Mouse (Mus musculus) layer of hippocampus, postnatal 10 days (tissue): ENCODE data around the gene Clca3a1. TPM values are rescaled to one million over a fixed set of nuclear protein-coding genes. Genes with fewer than 3 reads are reported as not detected.
"Not testable (repeated sequence)": the region's sequence is repeated elsewhere in the genome, so short reads cannot be mapped to it uniquely, and the experiment has no call there.

Source experiments
- DNase-seq, 2 experiments: peaks; one replicate each; pipeline ENCODE4 v3.0.0; 2021; ENCODE audit warnings: low spot score in 2 of 2
- long read RNA-seq: library from polyadenylated mRNA; stranded (forward); transcript quantifications from one replicate; pipeline ENCODE4 v2.0.0, GENCODE M21; 2023
- total RNA-seq, 2 experiments: library from RNA; stranded (reverse); gene quantifications; 2 replicates each; pipeline ENCODE4 v1.2.3; 2021

Gene Clca3a1
- total RNA-seq, result under 1 TPM; 0.80 to 0.82 TPM
- long read RNA-seq, partial matches to known transcripts, result 1 of 1 reads
- long read RNA-seq, other reads (novel, unspliced or antisense), result 0 of 1 reads

DNA sequence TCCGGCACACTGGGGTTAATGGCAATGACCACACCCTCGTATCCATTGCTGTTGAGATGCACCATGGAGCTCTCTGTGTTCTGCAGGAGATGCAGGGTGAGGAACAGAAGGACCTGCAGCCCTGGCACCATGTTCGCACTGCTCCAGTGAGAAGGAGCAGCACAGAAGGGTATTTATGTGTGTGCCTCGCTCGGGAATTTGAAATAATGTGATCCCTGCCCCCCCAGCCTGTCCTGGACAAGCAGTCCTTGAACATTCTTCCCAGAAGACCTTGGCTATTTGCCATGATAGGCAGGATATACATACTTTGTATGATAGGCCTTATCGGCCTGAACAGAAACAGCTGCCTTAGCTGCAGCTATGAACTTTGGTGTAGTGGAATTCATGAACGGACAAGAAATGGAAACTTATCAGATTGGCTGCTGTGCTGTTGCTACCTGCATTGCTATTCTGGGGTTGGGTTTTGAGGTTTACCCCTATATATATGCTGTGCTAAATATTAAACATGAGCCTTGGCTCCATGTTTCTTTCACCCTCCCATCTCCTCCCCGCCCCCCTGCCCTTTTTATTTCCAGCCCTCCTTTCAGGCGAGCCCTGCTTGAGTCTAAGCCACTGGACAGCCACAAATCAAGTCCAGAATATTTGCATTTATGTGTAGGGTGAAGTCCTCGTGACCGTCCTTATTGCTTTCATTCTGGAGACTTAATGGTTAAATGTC is at the start of gene Clca3a1:
Gene Clca3a1, minus strand, starts transcription at position 386 of the 718 bp plus-strand sequence.
- DNase-seq, result no peak

DNA sequence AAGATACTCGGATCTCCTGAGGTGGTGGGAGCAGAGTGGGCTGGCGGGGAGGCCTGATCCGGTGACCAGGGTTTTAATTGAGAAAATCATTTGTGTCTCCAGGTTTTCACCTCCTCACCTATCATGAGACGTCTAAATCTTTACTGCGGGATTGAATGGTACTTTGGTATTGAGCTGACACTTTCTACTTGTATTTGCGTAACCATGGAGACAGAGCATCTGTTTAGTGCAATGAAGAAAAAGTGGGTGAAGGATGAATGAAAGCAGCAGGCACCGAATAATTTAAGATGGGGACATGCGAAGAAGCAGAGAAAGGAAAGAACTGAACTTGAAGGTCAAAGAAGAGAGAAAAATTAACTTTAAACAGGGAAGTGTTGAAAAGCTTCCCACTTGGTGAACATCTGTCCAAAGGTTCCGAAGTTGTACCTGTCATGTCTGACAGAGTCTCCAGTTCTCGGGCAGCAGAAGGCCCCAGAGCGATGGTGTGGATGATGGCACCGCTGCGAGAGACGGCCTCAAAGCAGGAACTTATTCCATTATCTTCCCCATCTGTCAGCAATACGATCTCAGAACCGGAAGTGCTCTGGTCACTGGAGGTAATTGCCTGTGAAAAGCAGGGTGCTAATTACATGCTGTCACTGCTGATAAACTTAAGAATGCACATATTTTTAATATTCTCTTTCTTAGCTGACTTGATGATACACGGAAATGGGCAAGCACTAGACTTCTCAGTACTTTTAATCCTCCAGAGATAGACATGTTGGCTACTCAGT is 47.6 kb upstream of the Clca3a1 start:
- DNase-seq, result not testable (repeated sequence)

DNA sequence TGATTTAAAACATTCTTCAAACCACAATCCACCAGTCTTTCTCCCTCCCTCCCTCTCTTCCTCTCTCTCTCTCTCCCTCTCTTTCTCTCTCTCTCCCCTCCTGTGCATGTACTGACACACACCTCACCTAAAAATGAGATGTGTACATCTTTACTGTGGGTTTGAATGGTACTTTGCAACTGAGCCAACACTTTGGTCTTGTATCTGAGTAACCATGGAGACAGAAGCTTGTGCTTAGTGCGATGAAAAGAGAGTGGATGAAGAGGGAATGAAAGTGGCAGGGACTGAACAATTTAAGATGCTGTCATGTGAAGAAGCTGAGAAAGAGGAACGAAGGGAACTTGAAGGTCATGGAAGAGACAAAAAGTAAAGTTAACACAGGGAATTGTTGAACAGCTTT is 45.8 kb upstream of the Clca3a1 start:
- not testable (repeated sequence) for DNase-seq

DNA sequence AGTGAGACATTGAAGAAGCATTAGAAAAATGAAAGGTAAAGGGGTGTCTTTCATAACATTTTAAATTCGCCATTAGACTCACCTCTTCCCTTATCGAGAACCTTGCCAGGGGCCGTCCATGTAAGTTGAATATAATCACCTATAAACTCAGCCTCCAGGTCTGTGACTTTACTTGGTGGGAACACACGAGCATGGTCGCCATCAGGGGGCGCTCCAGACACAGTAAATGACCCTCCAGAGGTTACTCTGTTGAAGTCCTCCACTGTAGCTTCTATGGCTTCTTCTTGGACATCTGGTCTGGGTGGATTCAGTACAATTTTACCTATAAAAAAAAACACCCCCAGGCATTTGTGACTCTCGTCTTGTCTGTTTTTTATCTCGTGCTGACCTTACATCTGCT is 41.1 kb upstream of the Clca3a1 start:
- peak; percentile 13 to 31 for DNase-seq

DNA sequence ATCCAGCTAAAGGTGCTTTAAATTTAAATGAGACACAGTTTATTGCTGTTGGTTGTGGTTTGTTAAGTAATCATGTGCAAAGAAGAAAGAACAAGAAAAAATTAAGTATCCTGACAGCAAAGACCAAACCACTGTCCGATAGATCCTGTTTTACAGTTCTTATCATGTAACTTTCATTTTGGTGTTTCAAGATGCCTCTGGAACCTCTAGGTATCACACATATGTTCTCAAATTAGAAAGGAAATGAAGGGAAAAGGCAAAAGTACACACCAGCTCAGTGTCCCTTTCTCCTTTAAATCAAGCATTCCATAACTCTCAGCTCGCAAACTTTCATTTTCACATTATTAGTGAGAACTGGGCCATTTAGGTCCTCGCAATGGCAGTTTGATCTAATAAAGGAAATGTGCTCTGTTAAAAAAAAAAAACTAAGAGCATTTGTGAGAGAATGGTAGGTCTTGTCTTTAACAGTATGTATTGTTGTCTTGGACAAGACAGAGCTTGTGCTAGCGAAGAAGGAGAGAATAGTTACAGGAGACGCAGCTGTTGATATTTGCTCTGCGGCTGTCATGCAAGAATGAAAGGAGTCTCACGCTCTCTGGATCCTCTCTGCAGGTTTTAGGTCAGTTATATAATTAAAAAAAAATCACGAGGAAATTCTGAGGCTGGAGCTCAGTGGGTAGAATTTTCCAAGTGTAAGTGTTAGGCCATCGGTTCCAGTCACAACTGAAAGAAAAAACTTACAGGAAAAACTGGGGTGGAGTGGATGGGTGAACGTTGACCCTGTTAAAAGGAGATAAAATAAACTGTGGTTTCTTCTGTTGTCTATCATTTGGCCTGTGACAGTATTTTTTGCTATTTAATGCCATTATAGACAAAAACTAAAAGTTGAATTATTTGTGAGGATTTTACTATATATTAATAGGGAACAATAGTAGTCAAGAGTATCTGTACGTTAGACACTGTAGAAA is 24.7 kb upstream of the Clca3a1 start:
- DNase-seq, result no peak

DNA sequence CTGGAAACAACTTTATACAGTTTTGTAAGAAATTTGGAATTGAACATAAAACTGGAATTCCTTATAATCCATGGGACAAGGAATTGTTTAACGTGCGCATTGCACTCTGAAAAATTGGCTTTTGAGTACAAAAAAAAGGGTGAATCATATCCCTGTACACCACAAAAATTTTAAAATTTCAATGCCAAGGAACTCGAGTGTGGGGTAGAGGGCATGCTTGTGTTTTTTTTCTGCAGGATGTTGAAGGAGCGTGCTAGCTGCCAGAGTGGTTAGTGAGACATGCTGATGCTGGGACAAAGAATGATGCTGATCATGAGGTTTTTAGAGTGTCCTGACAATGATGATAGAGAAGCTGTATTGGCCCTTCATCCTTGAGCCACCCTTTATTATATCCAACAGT is 4.4 kb upstream of the Clca3a1 start:
- DNase-seq, result no peak

DNA sequence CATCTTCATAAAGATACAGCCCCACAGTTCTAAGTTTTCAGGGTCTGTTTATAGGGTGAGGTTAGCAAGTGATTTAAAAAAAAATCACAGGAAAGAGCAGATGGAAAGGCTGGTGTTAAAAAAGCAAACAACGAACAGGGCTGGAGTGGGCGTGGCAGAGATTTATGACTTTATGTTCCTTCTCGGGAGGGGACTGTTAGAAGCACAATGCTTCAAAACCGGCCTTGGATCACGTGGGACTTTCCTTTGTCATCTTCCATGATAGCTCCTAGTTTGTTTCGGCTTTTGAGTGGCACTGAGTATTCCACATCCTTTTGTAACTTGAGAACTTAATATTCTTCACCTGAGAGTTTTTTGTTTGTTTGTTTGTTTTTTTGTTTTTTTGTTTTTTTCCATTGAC is 677 bp upstream of the Clca3a1 start:
- no peak for DNase-seq

DNA sequence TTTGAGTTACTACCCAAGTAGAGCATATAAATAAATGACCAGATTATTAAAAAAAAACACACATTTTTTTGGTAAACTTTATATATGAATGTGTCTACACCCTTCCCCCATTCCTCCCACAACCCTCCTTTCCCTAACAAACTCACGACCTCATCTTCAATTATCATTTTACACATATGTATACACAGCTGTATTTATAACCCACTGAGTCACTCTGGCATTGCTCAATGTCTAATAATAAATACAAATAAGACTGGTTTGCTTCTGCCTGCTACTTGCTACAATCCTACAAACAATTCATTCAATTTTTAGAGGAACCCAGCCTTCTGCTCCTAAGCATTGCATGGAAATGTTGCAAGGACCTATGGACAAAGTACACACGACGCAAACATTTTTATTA is 1.1 kb downstream of the Clca3a1 start:
- DNase-seq, result no peak

DNA sequence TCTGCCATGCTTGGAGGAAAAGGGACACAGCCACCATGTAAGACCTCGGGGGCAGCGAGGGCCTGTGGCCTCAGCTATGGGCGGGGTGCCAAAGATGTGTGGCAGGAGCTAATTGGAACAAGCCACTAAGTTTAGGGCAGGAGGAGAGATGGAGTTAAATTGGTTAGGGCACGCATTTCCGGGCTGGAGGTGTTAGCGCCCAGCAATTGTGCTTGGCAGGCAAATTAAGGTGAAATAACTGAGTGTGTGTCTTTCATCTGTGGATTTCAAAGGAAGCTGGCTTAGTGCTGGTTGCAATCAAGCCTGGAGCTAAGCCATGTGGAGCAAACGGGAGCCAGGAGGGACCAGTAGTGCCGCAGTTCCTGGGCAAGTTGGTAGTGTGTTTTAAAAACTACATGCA is 4.7 kb downstream of the Clca3a1 start:
- peak; percentile 20 to 30 for DNase-seq

DNA sequence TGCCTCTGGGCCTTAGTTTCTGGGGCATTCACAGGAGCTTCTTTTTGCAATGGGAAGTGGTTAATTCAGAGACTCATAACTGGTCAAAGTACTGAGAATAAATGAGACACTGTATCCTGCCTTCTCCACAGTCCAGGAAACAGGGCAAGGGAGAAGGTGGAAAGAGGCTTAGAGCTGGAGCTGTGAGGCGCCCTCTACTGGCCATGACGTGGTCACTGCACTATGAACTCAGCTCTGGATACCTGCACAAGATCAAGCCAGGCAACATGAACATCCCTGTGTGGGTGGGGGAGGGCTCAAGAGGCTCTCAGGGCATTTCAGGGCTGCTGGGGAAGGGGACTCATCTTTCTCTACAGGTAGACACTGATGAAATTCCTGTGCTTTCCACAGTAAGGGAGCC is 7.7 kb downstream of the Clca3a1 start:
- DNase-seq, result no peak

DNA sequence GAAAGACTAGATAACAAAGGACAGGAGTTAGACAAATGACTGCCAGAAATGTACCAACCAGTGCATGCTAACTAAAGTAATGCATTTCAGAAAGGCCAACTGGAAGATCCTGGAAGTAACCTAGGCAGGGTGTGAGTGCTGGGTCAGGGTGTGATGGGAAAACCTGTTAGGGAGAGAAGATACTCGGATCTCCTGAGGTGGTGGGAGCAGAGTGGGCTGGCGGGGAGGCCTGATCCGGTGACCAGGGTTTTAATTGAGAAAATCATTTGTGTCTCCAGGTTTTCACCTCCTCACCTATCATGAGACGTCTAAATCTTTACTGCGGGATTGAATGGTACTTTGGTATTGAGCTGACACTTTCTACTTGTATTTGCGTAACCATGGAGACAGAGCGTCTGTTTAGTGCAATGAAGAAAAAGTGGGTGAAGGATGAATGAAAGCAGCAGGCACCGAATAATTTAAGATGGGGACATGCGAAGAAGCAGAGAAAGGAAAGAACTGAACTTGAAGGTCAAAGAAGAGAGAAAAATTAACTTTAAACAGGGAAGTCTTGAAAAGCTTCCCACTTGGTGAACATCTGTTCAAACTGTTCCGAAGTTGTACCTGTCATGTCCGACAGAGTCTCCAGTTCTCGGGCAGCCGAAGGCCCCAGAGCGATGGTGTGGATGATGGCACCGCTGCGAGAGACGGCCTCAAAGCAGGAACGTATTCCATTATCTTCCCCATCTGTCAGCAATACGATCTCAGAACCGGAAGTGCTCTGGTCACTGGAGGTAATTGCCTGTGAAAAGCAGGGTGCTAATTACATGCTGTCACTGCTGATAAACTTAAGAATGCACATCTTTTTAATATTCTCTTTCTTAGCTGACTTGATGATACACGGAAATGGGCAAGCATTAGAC is 11.5 kb downstream of the Clca3a1 start:
- DNase-seq, result not testable (repeated sequence)

DNA sequence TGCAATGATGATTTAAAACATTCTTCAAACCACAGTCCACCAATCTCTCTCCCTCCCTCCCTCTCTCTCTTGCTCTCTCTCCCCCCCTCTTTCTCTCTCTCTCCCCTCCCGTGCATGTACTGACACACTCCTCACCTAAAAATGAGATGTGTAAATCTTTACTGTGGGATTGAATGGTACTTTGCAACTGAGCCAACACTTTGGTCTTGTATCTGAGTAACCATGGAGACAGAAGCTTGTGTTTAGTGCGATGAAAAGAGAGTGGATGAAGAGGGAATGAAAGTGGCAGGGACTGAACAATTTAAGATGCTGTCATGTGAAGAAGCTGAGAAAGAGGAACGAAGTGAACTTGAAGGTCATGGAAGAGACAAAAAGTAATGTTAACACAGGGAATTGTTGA is 13.1 kb downstream of the Clca3a1 start:
- DNase-seq, result not testable (repeated sequence)

DNA sequence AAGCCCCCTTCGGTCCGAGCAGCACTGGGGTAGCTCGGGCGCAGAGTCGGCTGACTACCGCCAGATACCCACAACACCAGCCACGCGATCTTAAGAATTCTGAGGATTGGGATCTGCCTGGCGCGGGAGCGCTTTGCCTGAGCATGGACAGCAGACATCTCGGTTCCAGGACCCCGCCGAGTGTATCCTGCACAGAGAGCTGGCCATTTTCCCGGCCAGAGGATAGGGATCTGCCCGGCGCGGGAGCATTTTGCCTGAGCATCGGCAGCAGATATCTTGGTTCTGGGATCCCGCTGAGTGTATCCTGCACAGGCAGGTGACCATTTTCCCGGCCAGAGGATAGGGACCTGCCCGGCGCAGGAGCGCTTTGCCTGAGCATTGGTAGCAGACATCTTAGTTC is 22.4 kb downstream of the Clca3a1 start:
- not testable (repeated sequence) for DNase-seq

DNA sequence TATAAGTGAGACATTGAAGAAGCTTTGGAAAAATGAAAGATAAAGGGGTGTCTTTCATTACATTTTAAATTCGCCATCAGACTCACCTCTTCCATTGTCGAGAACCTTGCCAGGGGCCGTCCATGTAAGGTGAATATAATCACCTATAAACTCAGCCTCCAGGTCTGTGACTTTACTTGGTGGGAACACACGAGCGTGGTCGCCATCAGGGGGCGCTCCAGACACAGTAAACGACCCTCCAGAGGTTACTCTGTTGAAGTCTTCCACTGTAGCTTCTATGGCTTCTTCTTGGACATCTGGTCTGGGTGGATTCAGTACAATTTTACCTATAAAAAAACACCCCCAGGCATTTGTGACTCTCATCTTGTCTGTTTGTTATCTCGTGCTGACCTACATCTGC is 23.9 kb downstream of the Clca3a1 start:
- DNase-seq, result peak; percentile 54 to 69

DNA sequence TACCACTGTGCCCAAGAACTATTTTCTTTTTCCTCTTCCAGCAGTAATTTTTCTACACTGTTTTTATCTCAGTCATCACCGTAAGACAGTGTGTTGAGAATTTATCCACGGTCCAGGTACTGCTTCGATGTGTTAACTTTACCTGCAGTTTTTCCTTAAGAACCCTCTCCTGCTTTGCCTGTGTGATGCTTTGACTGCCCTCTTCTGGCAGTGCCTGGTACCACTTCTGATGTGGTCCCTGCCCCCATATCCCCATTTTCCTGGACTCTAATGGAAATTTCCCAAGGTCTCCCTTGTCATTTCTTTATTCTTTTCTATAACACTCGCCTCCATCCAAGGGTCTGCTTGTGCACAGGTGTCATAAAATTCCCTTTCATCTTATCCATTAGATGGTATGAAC is 37.3 kb downstream of the Clca3a1 start:
- DNase-seq, result peak; percentile 47 to 65

DNA sequence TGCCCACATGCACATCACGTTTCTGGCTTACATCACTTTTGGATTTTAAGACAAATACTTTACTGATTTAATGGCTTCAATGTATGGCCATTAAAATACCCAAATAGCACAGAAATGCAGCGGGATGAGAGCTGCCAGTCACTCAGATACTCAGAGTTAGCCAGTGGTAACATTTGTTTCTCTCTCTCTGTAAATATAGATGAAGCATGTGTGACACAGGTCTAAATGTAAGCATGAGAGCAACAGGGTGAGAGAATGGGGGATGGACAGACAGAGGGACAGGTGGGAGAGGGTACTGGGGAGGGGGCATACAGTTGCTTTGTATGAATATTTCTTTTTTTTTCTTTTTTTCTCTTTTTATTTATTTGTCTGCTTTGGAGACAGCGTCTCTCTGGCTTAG is 38.2 kb downstream of the Clca3a1 start:
- not testable (repeated sequence) for DNase-seq

DNA sequence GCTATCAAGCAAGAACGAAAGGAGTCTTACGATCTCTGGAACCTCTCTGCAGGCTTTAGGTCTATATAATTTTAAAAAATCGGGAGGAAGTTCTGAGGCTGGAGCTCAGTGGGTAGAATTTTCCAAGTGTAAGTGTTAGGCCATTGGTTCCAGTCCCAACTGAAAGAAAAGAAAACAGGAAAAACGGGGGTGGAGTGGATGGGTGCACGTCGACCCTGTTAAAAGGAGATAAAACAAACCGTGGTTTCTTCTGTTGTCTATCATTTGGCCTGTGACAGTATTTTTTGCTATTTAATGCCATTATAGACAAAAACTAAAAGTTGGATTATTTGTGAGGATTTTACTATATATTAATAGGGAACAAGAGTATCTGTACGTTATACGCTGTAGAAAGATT is 38.9 kb downstream of the Clca3a1 start:
- DNase-seq, result no peak

DNA sequence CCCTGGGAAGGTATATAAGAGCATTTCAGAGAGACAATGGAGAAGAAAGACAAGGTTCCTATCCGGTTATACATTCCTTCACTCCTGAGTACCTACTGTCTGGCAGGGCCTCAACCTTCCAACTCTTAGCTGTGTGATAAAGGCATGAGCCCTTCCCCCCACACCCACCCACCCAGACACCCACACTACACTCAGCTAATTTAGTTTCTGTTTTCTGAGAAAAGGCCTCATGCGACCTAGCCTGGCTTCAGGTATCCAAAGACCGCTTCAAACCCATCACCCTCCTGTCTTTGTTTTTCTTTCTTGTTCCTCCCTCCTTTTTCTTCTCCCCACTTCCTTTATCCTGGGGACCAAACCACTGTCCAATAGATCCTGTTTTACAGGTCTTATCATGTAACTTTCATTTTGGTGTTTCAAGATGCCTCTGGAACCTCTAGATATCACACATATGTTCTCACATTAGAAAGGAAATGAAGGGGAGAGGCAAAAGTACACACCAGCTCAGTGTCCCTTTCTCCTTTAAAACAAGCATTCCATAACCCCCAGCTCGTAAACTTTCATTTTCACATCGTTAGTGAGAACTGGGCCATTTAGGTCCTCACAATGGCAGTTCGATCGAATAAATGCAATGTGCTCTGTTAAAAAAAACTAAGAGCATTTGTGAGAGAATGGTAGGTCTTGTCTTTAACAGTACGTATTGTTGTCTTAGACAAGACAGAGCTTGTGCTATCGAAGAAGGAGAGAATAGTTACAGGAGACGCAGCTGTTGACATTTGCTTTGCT is 39.5 kb downstream of the Clca3a1 start:
- DNase-seq, result no peak
